Mouse (Mus musculus): ENCODE measurements at regions not wholly inside any gene's neighbourhood (a gene's known extent, or its start where the extent isn't known, plus 50 kb on each side); places are given as distances from the start of the nearest gene placed in this dataset.

DNA sequence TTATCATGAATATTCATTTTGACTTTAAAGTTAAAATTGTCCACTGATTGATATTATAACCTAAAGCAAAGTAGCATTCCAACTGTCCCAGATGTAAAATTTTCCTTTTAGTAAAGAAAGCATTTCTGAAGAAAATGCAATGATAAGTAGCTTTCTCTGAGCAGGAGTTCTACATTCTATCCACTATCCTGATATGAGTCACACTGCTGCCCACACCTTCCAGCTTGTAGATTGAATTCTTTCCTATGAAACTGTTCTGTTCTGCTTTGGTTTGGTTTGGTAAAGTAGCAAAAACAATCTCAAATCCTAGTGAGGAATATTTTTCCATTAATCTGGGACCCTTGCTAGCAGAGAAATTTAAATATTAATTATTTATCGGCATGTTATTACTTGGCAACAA lies 304.4 kb downstream of the Ube2cbp start:
- POLR2A ChIA-PET, result no interaction called here
- ATAC-seq, result no peak
- H3K27me3 ChIP-seq, result peaks cover 16% of the 10 kb centered on the region
- in situ Hi-C loops (cut with MboI; ENCODE audit: low pct_unique_long_range_greater_than_20kb), result no loop called here
- CTCF ChIA-PET, result no interaction called here
- TF ChIP-seq CTCF (IDR thresholded peaks at IDR 0.05), result no peak
- DNase-seq (ENCODE audit: low read depth, low spot score), result no peak

DNA sequence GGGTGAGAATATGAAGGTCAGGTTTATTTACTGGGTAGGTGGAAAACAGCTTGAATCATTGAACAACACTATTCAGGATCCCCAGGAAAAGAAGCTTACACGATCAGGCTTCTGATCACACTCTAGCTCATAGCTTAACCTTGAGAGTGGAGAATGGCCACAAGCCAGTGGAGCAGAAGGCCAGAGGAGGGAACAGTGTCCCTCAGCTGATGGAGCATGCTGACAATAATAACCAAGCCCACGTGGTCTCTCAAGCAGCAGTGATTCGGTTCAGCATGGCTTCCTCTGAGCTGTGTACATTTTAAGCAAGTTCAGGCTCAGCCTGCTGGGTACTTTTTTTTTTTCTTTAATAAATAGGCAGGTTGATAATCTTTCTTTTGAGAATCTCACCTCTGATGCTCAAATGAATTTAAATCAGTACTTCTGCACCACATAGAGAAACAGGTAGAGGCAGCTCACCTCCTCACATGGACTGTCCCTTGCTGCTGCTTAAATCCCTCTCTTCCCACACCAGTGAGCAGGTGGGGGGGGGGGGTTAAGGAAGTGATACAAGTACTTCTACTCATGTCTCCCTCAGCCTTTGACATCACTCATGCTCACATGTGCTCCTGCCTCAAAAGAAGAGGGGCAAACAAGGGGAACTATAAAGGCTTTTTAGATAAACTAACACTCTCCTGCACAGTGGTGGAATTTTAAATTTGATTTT lies 298.2 kb downstream of the Ube2cbp start:
- DNase-seq (ENCODE audit: low read depth, low spot score) (no peak), ATAC-seq (no peak)
- H3K27me3 ChIP-seq, result peaks cover 4% of the 10 kb centered on the region
- in situ Hi-C loops (cut with MboI; ENCODE audit: low pct_unique_long_range_greater_than_20kb), result no loop called here
- ChIA-PET CTCF (interaction anchor here (0.8 kb wide), 1 partner anchor 26 kb away, joined by 3 read pairs; no protein-coding TSS in a partner anchor), POLR2A (no interaction called here)
- TF ChIP-seq CTCF (IDR thresholded peaks at IDR 0.05), result no peak

DNA sequence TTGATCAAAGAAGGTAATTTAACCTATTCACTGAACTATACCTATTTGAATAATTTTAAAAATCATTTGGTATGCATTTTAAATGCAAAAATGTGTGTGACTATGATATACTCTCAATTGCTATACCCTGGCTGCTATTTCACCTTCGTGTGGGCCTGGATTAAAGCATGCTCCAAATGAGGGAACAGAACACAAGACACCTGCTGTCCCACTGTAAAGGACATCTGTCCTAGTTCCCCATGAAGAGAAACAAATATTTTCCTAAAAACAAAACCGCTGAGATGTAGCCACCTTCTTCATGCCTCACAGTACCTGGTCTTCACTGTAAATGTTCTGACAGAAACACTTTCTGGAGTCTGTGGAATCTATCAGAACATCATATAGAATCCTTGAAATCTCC lies 294.0 kb downstream of the Ube2cbp start:
- POLR2A ChIA-PET, result no interaction called here
- CTCF ChIA-PET, result no interaction called here
- DNase-seq (ENCODE audit: low read depth, low spot score) (no peak), ATAC-seq (no peak)
- in situ Hi-C loops (cut with MboI; ENCODE audit: low pct_unique_long_range_greater_than_20kb), result no loop called here
- no peak for TF ChIP-seq CTCF (IDR thresholded peaks at IDR 0.05)
- H3K27me3 ChIP-seq, result no peaks in the 10 kb centered on the region

DNA sequence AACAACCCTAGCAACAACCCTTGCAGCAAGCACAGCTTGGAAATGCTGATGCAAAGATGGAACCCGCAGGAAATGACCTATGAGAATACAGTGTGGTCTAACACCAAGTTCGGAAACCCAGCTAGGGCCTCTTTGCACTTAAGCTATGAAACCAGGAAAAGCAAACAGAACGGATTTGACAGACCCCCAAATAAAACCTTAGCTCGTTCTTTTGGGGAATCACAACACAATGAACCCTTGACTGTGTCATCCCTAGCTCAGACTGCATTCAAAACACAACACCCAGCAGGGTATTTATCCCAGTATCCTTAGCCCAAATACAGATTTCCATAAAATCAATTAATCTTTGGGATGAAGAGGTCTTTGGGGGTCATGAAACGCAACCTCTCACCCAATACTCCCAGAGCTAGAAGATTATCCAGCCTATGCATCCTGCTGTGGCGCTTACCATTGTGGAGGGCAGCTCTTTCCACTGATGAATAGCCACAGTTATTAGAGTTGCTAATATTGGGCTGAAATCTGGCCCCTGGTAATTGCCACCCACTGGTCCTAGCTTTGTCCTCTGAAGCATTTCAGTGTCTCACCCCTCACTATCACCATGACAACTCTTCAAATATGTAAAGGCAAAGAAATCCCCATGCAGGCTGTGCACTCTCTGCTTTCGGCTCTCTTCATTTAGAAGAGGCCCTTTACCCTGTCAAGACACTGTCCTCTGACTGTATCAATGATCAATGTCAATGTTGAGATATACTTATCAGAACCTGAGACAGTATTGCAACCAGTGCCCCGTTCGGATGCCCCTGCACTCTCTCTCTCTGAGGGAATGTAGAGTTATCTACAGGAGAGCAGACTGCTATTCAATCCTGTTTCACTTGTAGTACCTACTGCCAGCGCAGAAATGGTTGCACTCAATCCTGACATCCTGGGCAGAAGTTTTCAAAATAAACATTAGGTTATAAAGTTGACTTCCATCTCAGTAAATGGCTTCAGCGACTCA lies 277.7 kb downstream of the Ube2cbp start:
- H3K27me3 ChIP-seq, result no peaks in the 10 kb centered on the region
- ATAC-seq (no peak), DNase-seq (ENCODE audit: low read depth, low spot score) (no peak)
- CTCF ChIA-PET, result no interaction called here
- POLR2A ChIA-PET, result no interaction called here
- in situ Hi-C loops (cut with MboI; ENCODE audit: low pct_unique_long_range_greater_than_20kb), result no loop called here
- TF ChIP-seq CTCF (IDR thresholded peaks at IDR 0.05), result no peak

DNA sequence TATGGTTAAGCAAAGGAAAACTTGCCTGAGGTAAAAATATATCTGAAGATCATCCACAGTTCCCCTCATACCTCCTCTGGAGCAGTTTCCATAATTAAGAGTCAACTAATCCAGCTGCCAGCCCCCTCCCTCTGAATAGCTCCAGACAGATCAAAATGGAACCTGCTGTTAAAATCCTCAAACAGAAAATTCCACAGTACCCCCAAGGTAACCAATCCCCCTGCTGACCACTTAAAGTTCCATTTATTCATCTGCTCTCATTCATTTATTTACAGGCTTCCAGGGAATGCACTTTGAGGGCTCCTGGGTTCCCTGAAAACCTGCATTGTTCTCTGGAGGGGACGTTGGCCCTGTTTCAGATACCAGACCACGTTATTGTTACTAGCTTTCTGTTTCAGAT lies 275.9 kb downstream of the Ube2cbp start:
- in situ Hi-C loops (cut with MboI; ENCODE audit: low pct_unique_long_range_greater_than_20kb), result no loop called here
- ChIA-PET CTCF (no interaction called here), POLR2A (no interaction called here)
- TF ChIP-seq CTCF (IDR thresholded peaks at IDR 0.05), result no peak
- no peak for DNase-seq (ENCODE audit: low read depth, low spot score)
- H3K27me3 ChIP-seq, result no peaks in the 10 kb centered on the region
- ATAC-seq, result no peak

DNA sequence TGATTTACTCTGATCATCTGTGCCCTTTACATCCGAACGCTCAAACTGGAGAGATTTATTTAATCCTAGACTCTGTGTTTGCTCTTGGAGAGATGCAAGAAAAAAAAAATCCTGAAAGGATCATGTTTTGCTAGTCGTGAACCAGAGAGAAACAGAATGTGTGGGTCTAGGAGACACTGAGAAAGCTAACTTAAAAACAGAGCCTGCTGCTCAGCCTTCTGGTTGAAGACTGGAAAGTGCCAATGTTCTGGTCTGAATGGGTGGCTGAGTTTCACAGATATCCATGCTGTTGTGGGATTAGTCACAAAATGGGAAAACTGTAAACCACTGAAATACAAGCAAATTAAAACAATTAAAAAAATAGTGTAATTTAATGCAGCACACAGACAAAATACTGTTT lies 259.7 kb downstream of the Ube2cbp start:
- TF ChIP-seq CTCF (IDR thresholded peaks at IDR 0.05), result no peak
- ATAC-seq, result no peak
- no peaks in the 10 kb centered on the region for H3K27me3 ChIP-seq
- no peak for DNase-seq (ENCODE audit: low read depth, low spot score)
- POLR2A ChIA-PET, result no interaction called here
- in situ Hi-C loops (cut with MboI; ENCODE audit: low pct_unique_long_range_greater_than_20kb), result no loop called here
- CTCF ChIA-PET, result interaction anchor here (1.6 kb wide), 1 partner anchor 13 kb away, joined by 3 read pairs; no protein-coding TSS in a partner anchor

DNA sequence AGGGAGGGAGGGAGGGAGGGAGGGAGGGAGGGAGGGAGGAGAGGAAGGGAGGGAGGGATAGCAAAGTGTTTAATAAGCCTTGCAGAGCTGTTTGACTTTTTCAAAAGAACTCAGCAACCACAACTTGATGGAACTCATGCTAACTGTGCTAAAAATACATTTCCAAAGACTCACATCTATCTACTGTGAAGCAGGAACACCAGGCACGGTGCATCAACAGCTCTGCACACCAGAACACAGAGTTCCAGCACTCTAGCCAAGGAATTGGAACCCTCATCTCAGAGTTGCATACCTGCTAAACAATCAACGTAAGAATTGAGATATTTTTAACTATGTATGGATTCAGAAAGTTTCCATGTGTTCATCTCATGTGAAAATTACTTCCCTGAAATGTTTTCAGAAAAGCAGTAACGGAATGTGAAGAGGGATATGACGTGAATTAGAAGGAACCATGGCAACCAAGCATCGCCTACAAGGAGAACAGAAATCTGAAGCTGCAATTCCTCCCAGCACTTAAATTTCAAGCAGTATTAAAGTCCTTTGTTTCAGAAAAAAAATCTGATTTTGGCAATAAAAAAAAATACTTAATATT lies 256.3 kb downstream of the Ube2cbp start:
- in situ Hi-C loops (cut with MboI; ENCODE audit: low pct_unique_long_range_greater_than_20kb), result no loop called here
- ATAC-seq (no peak), DNase-seq (ENCODE audit: low read depth, low spot score) (no peak)
- no peak for TF ChIP-seq CTCF (IDR thresholded peaks at IDR 0.05)
- H3K27me3 ChIP-seq, result peaks cover 4% of the 10 kb centered on the region
- POLR2A ChIA-PET, result no interaction called here
- CTCF ChIA-PET, result no interaction called here

DNA sequence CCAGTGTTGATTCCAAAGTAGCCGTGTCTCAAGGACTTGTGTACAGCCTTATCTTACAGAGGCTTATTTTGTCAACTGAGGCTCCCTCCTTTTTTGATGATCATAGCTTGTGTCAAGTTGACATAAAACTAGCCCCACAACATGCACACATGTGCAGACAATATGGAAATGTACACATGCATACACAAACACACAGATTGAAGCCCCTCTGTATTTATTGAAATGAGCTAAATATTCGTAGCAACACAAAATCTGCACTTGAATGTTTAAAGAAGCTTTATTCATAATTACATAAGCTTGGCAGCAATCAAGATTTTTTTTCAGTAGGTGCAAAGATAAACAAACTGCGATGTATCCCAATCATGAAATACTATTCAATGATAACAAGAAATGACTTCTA lies 253.5 kb downstream of the Ube2cbp start:
- POLR2A ChIA-PET, result no interaction called here
- ATAC-seq (no peak), DNase-seq (ENCODE audit: low read depth, low spot score) (no peak)
- in situ Hi-C loops (cut with MboI; ENCODE audit: low pct_unique_long_range_greater_than_20kb), result no loop called here
- CTCF ChIA-PET, result no interaction called here
- no peak for TF ChIP-seq CTCF (IDR thresholded peaks at IDR 0.05)
- peaks cover 4% of the 10 kb centered on the region for H3K27me3 ChIP-seq

DNA sequence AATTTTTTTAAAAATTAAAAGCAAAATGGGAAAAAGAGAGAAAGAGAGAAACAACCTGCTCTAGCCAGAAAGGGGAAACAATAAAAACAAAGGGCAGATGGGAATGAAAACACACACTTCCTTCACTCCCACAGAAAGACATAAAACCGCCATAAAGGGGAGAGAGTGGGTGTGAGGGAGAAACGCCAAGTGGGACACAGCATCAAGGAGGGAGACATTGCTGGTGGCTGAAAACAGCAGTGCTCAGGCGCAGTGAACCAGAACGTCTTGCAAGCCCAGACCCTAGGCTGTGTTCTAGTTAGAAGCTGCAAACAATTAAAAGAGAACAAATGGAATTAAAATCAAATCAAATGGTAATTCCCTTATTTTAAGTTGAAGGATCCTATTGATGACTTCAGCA lies 245.1 kb downstream of the Ube2cbp start:
- POLR2A ChIA-PET, result no interaction called here
- CTCF ChIA-PET, result no interaction called here
- H3K27me3 ChIP-seq, result no peaks in the 10 kb centered on the region
- no peak for DNase-seq (ENCODE audit: low read depth, low spot score)
- no peak for ATAC-seq
- in situ Hi-C loops (cut with MboI; ENCODE audit: low pct_unique_long_range_greater_than_20kb), result no loop called here
- no peak for TF ChIP-seq CTCF (IDR thresholded peaks at IDR 0.05)

DNA sequence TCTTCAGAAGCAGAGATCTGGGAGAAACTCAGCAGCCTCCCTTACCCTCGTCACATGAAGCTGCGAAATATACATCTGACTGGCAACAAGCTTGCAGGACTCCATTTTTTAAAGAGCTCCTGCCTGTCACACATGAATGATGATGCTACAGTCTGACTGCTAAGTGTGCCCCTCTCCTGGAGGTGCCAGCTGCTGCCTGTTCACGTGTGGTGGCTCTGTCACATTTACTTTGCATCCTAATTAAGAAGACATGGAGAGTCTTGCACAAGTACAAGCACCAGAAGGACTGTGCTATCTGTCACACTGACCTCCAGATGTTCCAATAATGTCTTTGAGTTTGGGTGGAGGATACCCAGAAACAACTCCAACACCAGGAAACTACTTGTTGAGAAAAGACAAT lies 240.2 kb downstream of the Ube2cbp start:
- CTCF ChIA-PET, result interaction anchor here (0.6 kb wide), 1 partner anchor 24 kb away, joined by 3 read pairs; no protein-coding TSS in a partner anchor
- in situ Hi-C loops (cut with MboI; ENCODE audit: low pct_unique_long_range_greater_than_20kb), result no loop called here
- no peak for DNase-seq (ENCODE audit: low read depth, low spot score)
- TF ChIP-seq CTCF (IDR thresholded peaks at IDR 0.05), result no peak
- ATAC-seq, result no peak
- H3K27me3 ChIP-seq, result no peaks in the 10 kb centered on the region
- POLR2A ChIA-PET, result interaction anchor here (0.6 to 0.7 kb wide), 2 partner anchors 54 to 546 kb away, joined by 4 read pairs; no protein-coding TSS in a partner anchor

Data from Patski (cell line).